ENCODE assay signal across 24 mouse cellular contexts in the genomic region with DNA sequence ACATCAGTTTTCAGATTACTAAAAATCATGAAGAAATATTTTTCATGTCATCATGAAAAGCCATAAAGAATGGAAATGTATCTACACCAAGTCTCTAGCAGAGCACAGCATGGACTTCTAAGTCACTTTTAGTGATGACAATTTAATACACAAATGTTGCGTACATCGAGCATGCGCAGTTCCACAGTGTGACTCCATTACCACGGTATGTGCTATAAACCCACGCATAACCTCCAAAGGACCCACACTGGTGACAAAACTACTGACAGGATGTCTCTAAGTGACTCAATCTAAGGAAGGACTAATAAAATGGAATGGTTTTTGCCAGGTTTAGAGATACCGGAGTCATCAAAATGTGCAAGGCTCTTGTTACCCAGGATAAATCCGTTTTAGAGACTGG.
A peak's percentile ranks its signal among the peaks of the same experiment; 100 is the strongest.
DNase-seq lines count a peak whose midpoint lies in the region; ATAC-seq and TF ChIP-seq lines count a peak whose summit lies in the region.
"Had no signal": no experiment of that assay in that cellular context is flagged by ENCODE, and none has a peak within 500 bp of the region (broad histone marks: within the 10 kb centered on the region; RNA-seq: fewer than 3 reads in every experiment).

No protein-coding gene starts in this region.

- peak; percentile 22; the same call in 1 of the 2 replicates for ATAC-seq in forebrain, embryonic 14.5 days
- no peak for ATAC-seq in forebrain, embryonic 16.5 days
- no peak for ATAC-seq in kidney, embryonic 15.5 days (replicated peaks; ENCODE audit: low FRiP score)
- ATAC-seq: activated CD4-positive, CD25-positive, alpha-beta regulatory T cell, adult 4 months; CD4-positive, CD25-positive, alpha-beta regulatory T cell, adult 4 months; intestine, embryonic 16.5 days had no signal

- no peak overlapping the region for H3K4me2 ChIP-seq in forebrain, embryonic 14.5 days (ENCODE audit: low read length)
- H3K4me2 ChIP-seq in forebrain, embryonic 16.5 days (ENCODE audit: low read length): no peak overlapping the region
- H3K4me2 ChIP-seq in kidney, embryonic 15.5 days: no peak overlapping the region
- H3K4me2 ChIP-seq: limb, embryonic 12.5 days; liver, embryonic 15.5 days; lung, embryonic 15.5 days had no signal

- H3K36me3 ChIP-seq in forebrain, embryonic 14.5 days (ENCODE audit: control insufficient read depth, insufficient read depth, low read length): no peaks in the 10 kb centered on the region
- H3K36me3 ChIP-seq in forebrain, embryonic 16.5 days (ENCODE audit: control insufficient read depth, insufficient read depth): no peaks in the 10 kb centered on the region
- no peaks in the 10 kb centered on the region for H3K36me3 ChIP-seq in kidney, embryonic 15.5 days
- H3K36me3 ChIP-seq: limb, embryonic 12.5 days; liver, embryonic 15.5 days; lung, embryonic 15.5 days; midbrain, embryonic 10.5 days had no signal

- H3K4me1 ChIP-seq in forebrain, embryonic 14.5 days (ENCODE audit: control insufficient read depth, insufficient read depth, low read length): 0 out of 2 replicates have a peak, but pooled peaks cover 11% of the 10 kb centered on the region
- peaks cover 12% of the 10 kb centered on the region for H3K4me1 ChIP-seq in forebrain, embryonic 16.5 days (replicated peaks; ENCODE audit: control insufficient read depth, insufficient read depth, low read length)
- H3K4me1 ChIP-seq in embryonic fibroblast, embryonic 13.5 days (ENCODE audit: control insufficient read depth, insufficient read depth, low read length): peaks cover 10% of the 10 kb centered on the region
- H3K4me1 ChIP-seq in kidney, embryonic 15.5 days: no peaks in the 10 kb centered on the region
- H3K4me1 ChIP-seq: limb, embryonic 12.5 days; liver, embryonic 15.5 days; midbrain, embryonic 10.5 days had no signal

- no peak for TF ChIP-seq CTCF in left cerebral cortex, adult 2 months (IDR thresholded peaks at IDR 0.05)
- TF ChIP-seq CTCF in embryonic fibroblast, embryonic 13.5 days (IDR thresholded peaks at IDR 0.05; ENCODE audit: borderline replicate concordance, insufficient read depth, low read length): no peak

- TF ChIP-seq POLR2A in embryonic fibroblast, embryonic 13.5 days (IDR thresholded peaks at IDR 0.05; ENCODE audit: low read depth, low read length): no peak

- no peak overlapping the region for H3K27ac ChIP-seq in forebrain, embryonic 14.5 days (ENCODE audit: low read depth, low read length)
- no peak overlapping the region for H3K27ac ChIP-seq in forebrain, embryonic 16.5 days (ENCODE audit: low read length)
- H3K27ac ChIP-seq in left cerebral cortex, adult 2 months: no peak overlapping the region
- peak overlapping the region; percentile 76 for H3K27ac ChIP-seq in embryonic fibroblast, embryonic 13.5 days (ENCODE audit: insufficient read depth, low read length)
- no peak overlapping the region for H3K27ac ChIP-seq in kidney, embryonic 15.5 days
- H3K27ac ChIP-seq: limb, embryonic 12.5 days; liver, embryonic 15.5 days; lung, embryonic 15.5 days; midbrain, embryonic 10.5 days had no signal

- intact Hi-C loops in left cerebral cortex, adult 2 months (cut with DNase I): no loop called here

- 78% methylated on average over 7 of the region's 7 CpGs for WGBS in forebrain, embryonic 14.5 days
- 75% methylated on average over 7 of the region's 7 CpGs for WGBS in forebrain, embryonic 16.5 days
- 92% methylated on average over 7 of the region's 7 CpGs for WGBS in kidney, embryonic 15.5 days

- DNase-seq in forebrain, embryonic 14.5 days (ENCODE audit: low spot score): peak; percentile 9
- DNase-seq in left cerebral cortex, adult 2 months (ENCODE audit: extremely low spot score in 1 of 2, low spot score in 2 of 2): no peak
- DNase-seq in left cerebral cortex, adult 8-10 months (ENCODE audit: low spot score in 2 of 2): no peak
- DNase-seq in 3134 (ENCODE audit: extremely low read depth, insufficient read length, low spot score): peak; percentile 13
- no peak for DNase-seq in cerebellum, adult 11-12 months
- DNase-seq: adrenal gland, adult 2 months; adrenal gland, postnatal 36 days; cerebellum, adult 2 months; gastrocnemius, postnatal 14 days; kidney, adult 9 months; kidney, postnatal 14 days; layer of hippocampus, postnatal 36 days; thymus, adult 2 months; thymus, postnatal 36 days had no signal

- no peaks in the 10 kb centered on the region for H3K27me3 ChIP-seq in forebrain, embryonic 14.5 days (replicated peaks; ENCODE audit: control insufficient read depth, insufficient read depth, low read length)
- no peaks in the 10 kb centered on the region for H3K27me3 ChIP-seq in forebrain, embryonic 16.5 days (replicated peaks; ENCODE audit: control insufficient read depth, insufficient read depth, low read length)
- no peaks in the 10 kb centered on the region for H3K27me3 ChIP-seq in kidney, embryonic 15.5 days
- H3K27me3 ChIP-seq: limb, embryonic 12.5 days; liver, embryonic 15.5 days; lung, embryonic 15.5 days had no signal

- H3K4me3 ChIP-seq in forebrain, embryonic 14.5 days (ENCODE audit: low read depth, low read length): no peak overlapping the region
- no peak overlapping the region for H3K4me3 ChIP-seq in forebrain, embryonic 16.5 days (replicated peaks; ENCODE audit: low read length)
- H3K4me3 ChIP-seq in left cerebral cortex, adult 2 months: peak overlapping the region; percentile 7; the same call in 1 of the 2 replicates
- no peak overlapping the region for H3K4me3 ChIP-seq in embryonic fibroblast, embryonic 13.5 days (ENCODE audit: insufficient read depth, low read length)
- H3K4me3 ChIP-seq in kidney, embryonic 15.5 days (replicated peaks): no peak overlapping the region
- H3K4me3 ChIP-seq: limb, embryonic 12.5 days; liver, embryonic 15.5 days; lung, embryonic 15.5 days; midbrain, embryonic 10.5 days had no signal

- H3K9ac ChIP-seq in forebrain, embryonic 14.5 days (ENCODE audit: low read length): no peak overlapping the region
- no peak overlapping the region for H3K9ac ChIP-seq in forebrain, embryonic 16.5 days (replicated peaks; ENCODE audit: low read depth, low read length)
- H3K9ac ChIP-seq in kidney, embryonic 15.5 days: no peak overlapping the region
- H3K9ac ChIP-seq: limb, embryonic 12.5 days; liver, embryonic 15.5 days; lung, embryonic 15.5 days had no signal

- H3K9me3 ChIP-seq in forebrain, embryonic 14.5 days (replicated peaks; ENCODE audit: control insufficient read depth, low read length): no peaks in the 10 kb centered on the region
- H3K9me3 ChIP-seq in forebrain, embryonic 16.5 days (ENCODE audit: control insufficient read depth, low read length): no peaks in the 10 kb centered on the region
- no peaks in the 10 kb centered on the region for H3K9me3 ChIP-seq in kidney, embryonic 15.5 days (replicated peaks)
- H3K9me3 ChIP-seq: limb, embryonic 12.5 days; liver, embryonic 15.5 days; lung, embryonic 15.5 days; midbrain, embryonic 10.5 days had no signal

Comparison
In these comparisons a context has a peak if more than half of its experiments do, and no peak if none do; other contexts are left out.
1. DNase-seq: peak in forebrain, embryonic 14.5 days (single experiment) and 3134 (single experiment); none in left cerebral cortex, adult 2 months (0 of 2), left cerebral cortex, adult 8-10 months (0 of 2) and cerebellum, adult 11-12 months (single experiment).